Mouse (Mus musculus): ENCODE results near the gene Ano1.

Ano1 gene

GRCm38 (mm10) chr7:144636000-144636399 lies 115.8 kb downstream of the Ano1 start:
- DNase-seq (ENCODE audit: low spot score in 2 of 2): no peak

GRCm38 (mm10) chr7:144634875-144635274 lies 116.9 kb downstream of the Ano1 start:
- peak; percentile 11 to 21 for DNase-seq (ENCODE audit: low spot score in 2 of 2)

GRCm38 (mm10) chr7:144634450-144634849 lies 117.3 kb downstream of the Ano1 start:
- no peak for DNase-seq (ENCODE audit: low spot score in 2 of 2)

DNA sequence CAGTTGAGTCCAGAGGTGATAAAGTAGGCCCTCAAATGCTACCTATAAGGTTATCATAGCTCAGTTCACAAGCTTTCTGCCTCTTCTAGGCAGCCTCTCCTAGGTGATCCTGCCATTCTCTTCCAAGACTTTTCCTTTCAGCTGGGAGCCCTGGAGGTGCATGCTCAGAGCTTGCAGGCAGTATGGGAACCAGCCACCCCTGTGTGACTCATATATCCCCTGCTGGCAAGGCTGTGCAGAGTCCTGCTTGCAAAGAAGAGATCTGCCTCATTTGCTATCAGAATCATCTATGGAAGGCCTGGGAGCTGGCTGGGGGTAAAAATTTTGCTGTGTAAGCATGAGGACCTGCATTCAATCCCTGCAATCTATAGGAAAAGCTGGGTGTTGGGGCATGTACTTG lies 119.5 kb downstream of the Ano1 start:
- no peak for DNase-seq (ENCODE audit: low spot score in 2 of 2)

GRCm38 (mm10) chr7:144630622-144631021 lies 121.2 kb downstream of the Ano1 start:
- no peak for DNase-seq (ENCODE audit: low spot score in 2 of 2)

- no peak for DNase-seq (ENCODE audit: low spot score in 2 of 2)
Measured at GRCm38 (mm10) chr7:144628334-144628915, 123.3 kb downstream of the Ano1 start.

- no peak for DNase-seq (ENCODE audit: low spot score in 2 of 2)
Measured at GRCm38 (mm10) chr7:144627606-144628333, 124.0 kb downstream of the Ano1 start.

GRCm38 (mm10) chr7:144626042-144626441 lies 125.7 kb downstream of the Ano1 start:
- DNase-seq (ENCODE audit: low spot score in 2 of 2): no peak

- peak in 1 of 2 experiments; percentile 9 for DNase-seq (ENCODE audit: low spot score in 2 of 2)
Measured at GRCm38 (mm10) chr7:144620721-144621681, 130.8 kb downstream of the Ano1 start.

GRCm38 (mm10) chr7:144620315-144620714 lies 131.5 kb downstream of the Ano1 start:
- DNase-seq (ENCODE audit: low spot score in 2 of 2): no peak

DNA sequence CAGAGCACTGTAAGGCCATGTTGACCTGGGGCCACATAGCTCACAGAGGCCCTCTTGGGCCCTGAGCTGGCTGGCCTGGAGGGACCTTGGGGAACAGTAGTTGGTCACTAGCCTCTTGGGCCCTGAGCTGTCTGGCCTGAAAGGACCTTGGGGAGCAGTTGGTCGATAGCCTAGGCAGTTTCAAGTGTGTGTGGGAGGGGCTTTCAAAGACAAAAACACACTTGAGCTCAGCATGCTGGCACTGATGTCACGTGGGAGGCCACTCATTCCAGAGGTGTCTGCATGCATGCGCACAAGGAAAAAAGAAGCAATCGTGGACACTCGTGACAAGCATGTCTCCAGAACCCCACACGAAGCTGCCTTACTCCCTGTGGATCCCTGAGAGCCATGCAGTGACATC lies 136.4 kb downstream of the Ano1 start:
- DNase-seq (ENCODE audit: low spot score in 2 of 2): peak in 1 of 2 experiments; percentile 16

DNA sequence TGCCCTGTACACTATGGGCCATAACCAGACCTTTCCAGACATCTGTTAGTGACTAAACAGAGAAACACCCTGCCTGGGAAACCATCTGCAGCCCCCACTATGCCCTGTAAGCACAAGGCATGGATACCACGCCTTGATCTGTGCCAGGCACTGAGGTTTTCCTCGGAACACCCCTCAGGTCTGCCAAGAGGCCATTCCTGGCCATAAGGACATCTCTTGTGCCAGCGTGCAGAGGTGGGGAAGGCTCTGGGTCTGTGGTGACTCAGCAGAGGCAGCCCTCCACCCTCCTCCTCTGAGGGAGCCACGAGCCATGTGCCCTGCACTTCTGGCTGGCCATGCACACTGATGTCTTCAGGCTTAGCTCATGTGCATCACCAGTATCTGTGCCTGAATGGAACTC lies 138.9 kb downstream of the Ano1 start:
- no peak for DNase-seq (ENCODE audit: low spot score in 2 of 2)

- no peak for DNase-seq (ENCODE audit: low spot score in 2 of 2)
Measured at GRCm38 (mm10) chr7:144612351-144612750, 139.4 kb downstream of the Ano1 start.

DNA sequence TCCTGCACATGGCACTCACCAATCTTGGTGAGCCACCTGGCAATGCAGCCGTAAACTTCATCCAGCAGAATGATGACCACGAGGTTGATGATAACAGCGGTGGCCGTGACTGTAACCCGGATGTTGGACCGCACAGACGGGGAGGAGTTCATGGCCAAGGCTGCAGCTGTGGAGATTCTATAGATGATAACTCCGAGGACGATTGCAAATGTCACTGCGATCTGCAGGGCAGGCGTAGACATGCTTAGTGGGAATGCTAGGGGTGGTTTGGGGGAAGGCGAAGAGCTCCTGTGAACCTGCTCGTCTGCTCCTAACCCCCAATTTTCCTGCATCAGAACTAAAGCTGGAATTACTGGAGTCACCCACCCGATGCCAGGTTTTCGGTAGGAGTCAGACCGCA lies 140.2 kb downstream of the Ano1 start:
- no peak for DNase-seq (ENCODE audit: low spot score in 2 of 2)

- DNase-seq (ENCODE audit: low spot score in 2 of 2): no peak
Measured at GRCm38 (mm10) chr7:144609568-144609967, 142.2 kb downstream of the Ano1 start.

- DNase-seq (ENCODE audit: low spot score in 2 of 2): no peak
Measured at GRCm38 (mm10) chr7:144607862-144608261, 143.9 kb downstream of the Ano1 start.

DNA sequence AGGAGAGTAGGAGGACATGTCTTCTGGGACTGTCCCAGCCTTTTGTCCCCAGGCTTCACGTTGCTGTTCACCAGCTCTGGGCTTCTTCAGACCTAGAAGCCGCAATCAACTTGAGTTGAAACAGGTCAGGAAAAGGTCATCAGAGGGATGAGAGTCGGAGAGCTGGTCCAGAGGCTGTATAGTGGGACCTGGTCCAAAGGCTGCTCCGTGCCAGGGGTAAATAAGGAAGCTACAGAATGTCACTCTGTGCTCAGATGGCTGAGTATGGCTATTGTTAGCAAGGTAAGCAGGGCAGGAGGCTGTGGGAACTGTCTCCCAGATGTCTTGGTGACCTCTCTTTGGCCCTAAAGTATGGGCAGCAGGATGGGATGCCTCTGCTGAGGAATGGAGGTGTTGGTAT lies 147.0 kb downstream of the Ano1 start:
- no peak for DNase-seq (ENCODE audit: low spot score in 2 of 2)

- DNase-seq (ENCODE audit: low spot score in 2 of 2): no peak
Measured at GRCm38 (mm10) chr7:144604291-144604690, 147.5 kb downstream of the Ano1 start.

- no peak for DNase-seq (ENCODE audit: low spot score in 2 of 2)
Measured at GRCm38 (mm10) chr7:144600333-144600900, 151.4 kb downstream of the Ano1 start.

- no peak for DNase-seq (ENCODE audit: low spot score in 2 of 2)
Measured at GRCm38 (mm10) chr7:144589508-144589907, 162.3 kb downstream of the Ano1 start.

- no peak for DNase-seq (ENCODE audit: low spot score in 2 of 2)
Measured at GRCm38 (mm10) chr7:144587291-144587690, 164.5 kb downstream of the Ano1 start.

DNA sequence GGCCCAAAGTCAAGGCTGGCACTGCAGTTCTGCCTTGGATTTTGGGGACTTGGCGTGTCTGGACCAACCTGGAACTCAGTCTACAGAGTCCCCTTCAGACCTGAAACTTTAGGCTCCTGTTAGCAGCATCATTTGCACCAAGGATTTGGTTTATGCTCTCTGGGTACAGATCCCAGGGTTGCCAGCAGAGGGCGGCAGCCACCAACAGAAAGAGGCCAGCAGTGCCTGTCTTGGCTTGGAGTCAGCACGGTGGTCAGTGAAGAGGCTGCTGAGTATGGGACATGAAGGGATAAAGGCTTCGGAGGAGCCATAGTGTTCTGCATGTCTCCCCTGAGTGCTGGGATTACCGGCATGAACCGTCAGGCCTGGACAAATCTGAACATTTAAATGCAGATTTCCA lies 166.1 kb downstream of the Ano1 start:
- DNase-seq (ENCODE audit: low spot score in 2 of 2): peak in 1 of 2 experiments; percentile 37

Data from heart, adult 9 months (tissue).